Mouse (Mus musculus) brain, embryonic 14.5 days (tissue): ENCODE results near the gene Sh3rf3.

ENCODE experiments used
- CTCF ChIP-seq: fragments of 200-500 bp; IDR thresholded peaks from 2 replicates; pipeline ENCODE4 v1.5.1; 2012; ENCODE audit warnings: inconsistent platforms, mild to moderate bottlenecking, moderate library complexity, borderline replicate concordance; ENCODE audit not compliant: insufficient read depth, insufficient read length; ENCODE audit errors: extremely low read depth
- POLR2A ChIP-seq: fragments of 200-500 bp; IDR thresholded peaks from 2 replicates; pipeline ENCODE4 v1.6.1; 2012; ENCODE audit warnings: mild to moderate bottlenecking, inconsistent platforms, borderline replicate concordance; ENCODE audit not compliant: poor library complexity, insufficient read depth, insufficient read length, severe bottlenecking; ENCODE audit errors: extremely low read depth

GRCm38 (mm10) chr10:58949770-58950638 is 136.8 kb downstream of the Sh3rf3 start:
- TF ChIP-seq CTCF, result no peak
- TF ChIP-seq POLR2A, result no peak
